Mouse (Mus musculus) right cerebral cortex, postnatal 10 days (tissue): ENCODE measurements around the gene Vgll4.

ENCODE experiments used
- DNase-seq, 2 experiments: peaks; one replicate each; pipeline ENCODE4 v3.0.0; 2021; ENCODE audit warnings: low spot score in 2 of 2

The Vgll4 gene

DNA sequence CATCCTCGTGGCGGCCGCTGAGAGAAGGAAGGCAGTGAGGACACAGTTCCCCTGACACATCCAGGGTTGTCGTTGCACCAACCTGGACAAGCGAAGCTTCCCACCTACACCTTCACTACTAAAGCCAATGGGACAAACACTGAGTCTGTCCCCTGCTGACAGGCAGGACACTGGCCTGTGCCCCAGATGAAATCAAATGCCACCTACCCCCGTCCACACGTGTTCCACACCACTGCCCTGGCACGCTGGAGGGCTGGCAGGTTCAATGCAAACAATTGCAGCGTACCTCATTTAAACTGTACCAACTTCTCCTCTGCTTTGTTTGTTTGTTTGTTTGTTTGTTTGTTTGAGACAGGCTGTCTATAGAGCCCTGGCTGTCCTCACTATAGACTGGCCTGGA is 50.8 kb downstream of the Vgll4 start:
- DNase-seq: no peak

DNA sequence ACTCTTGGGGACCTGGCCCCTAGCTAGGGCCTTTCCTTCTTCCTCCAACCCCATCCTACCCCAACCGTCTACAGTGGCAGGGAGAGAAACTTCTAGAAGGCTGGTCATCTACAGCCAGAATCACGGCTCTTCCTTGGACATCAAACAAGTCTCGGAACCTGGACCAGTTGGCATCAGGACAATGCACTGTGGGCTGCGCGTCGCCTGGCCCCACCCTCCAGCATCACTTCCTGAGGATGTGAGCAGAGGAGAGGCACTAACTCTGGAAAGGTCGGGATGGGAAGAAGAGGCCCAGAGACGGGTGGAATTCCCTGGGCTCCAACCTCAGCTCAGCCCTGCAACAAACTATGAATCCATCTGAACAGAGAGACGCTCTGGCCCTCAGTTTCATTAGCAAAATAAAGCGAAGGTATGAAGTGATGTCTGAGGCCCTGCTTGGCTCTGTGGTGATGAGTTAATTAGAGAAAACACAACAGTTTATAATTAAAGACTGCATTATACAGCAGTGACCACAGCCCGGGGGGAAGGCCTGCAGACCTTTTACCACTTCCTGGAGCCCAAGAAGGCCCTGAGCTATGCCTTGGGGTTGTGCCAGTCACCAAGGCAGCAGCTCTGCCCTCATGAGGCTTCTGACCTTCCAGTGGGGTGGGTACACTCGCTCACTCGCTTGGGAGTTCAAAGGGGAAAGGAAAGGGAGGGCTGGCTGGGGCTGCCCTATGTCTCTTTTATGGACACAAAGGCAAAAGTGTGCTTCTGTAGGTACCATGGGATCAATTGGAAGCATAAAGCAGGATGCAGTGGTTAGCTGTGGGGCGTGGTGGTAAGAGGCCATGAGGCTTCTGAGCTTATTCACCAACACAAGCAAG is 51.8 kb downstream of the Vgll4 start:
- DNase-seq: no peak

DNA sequence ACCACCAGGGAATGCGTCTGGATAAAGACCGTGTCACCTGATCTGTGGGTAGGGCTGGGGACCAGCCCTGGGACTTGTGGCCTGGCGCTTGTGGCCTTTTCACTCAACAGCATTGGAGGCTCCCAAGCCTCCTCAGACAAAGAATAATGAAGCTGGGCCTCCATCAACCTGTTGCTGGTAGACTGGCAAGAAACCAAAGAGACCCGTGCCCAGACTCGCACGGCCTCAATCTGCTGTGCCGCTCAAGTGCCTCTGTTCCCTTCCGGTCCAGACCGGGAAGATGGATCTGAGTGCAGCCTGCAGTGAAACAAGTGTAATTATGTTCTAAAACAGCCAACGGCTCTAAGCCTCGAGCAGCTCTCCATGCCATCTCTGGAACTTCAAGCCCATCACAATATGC is 52.7 kb downstream of the Vgll4 start:
- no peak for DNase-seq

DNA sequence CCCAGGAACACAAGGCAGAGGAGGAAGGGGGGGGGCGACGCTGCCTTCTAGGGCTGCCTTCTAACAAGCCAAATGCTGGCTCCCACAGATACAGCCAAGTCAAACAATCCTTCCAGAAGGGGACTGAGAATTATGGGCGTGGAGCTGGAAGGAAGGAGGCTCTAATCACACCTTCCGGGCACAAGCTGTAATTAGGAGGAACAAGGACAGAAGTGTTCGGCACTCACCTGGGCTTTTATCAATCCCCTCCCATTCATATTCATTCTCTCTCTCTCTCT is 53.1 kb downstream of the Vgll4 start:
- no peak for DNase-seq

DNA sequence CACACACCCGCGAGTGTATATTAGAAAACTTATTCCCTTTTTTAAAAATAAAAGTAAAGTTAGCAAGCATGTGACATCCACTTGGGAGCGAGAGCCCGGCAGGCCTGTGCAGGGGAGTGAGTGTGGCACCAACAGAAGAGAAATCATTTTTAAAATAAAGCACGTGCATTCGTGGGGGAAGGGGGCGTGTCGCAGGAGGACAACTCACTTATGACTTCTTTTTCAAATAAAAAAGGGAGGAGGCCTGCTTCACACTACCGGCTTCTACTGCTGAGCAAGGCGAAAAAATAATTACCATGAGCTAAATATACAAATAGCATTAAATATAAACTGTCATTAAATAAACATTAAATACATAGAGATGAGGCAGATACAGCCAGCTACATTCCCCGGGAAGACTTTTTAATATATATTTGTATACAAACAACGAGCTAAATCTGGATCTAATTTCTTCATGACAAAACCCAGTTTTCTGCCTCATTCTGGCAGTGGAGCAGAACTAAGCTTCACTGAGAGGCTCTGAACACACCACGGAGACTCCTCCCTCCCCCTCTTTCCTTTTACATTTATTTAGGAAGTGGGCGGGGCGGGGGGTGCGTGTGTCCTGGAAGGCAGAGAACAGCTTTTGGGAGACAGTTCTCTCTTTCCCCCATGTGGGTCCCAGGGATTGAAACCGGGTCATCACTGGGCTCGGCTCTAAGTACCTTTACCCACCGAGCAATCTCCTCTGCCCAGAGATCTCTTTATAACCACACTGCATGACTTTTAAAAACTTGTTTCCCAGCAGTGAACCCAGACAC is 53.7 kb downstream of the Vgll4 start:
- DNase-seq: no peak

DNA sequence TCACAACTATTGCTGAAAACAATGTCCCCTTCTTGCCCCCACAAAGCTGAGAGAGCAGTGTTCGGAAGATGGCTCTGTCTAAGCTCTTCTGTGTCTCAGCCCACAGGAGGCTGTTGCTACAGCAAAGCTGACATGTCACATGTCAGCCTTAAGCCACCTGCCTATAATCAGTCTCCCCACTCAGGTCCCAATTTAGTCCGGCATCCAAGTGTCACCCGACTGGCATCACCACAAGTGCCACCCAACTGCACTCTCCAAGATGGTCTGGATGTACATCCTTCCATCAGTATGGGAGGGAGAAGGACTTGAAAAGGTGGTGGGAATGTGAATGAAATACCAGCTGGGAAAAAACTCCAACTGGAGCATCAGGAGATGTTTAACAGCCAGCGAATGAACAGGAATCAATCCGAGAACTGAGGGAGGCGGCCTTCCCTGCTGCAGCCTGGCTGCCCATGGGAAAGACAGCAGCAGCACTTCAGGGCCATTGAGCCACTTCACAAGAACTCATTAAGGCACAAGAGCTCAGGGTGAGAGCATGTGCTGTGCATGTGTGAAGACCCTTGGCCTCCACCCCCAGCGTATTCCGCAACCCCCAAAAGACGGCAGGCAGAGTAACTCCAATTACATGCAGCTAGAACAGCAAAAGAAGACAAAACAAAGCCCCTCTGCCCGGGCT is 55.6 kb downstream of the Vgll4 start:
- DNase-seq: no peak

DNA sequence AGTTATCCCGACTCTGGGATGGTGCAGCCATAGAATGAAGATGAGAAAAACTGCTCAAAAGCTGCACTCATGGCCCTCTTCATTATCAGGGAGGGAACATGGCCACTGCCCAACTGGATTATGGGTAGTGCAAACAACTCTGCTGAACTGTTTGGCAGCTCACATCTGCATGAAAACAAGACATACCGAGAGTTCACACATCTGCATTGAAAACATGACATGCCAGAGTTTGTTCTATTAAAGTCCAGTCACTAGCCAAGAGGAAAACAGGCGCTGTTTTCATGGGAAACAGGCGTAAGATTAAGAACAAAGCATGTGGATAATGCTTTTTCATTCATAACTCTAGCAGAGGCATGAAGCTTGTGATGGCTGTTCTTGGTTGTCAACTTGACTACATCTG is 56.7 kb downstream of the Vgll4 start:
- DNase-seq: no peak

DNA sequence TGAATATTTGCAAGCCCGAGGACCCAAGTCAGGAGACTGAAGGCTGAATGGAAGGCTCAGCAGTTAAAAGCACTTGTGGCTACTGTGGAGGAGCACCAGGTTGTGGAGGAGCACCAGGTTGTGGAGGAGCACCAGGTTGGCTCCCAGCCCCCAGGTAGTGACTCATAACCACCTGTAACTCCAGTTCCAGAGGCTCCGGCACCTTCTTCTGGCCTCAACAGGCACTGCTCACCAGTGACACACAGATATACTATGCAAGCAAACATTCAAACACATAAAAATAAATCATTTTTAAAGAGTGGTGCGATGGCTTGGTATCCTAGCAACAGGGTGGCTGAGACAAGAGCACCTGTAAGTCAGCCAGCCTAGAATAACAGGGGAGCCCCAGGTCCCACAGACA is 58.3 kb downstream of the Vgll4 start:
- DNase-seq: no peak

DNA sequence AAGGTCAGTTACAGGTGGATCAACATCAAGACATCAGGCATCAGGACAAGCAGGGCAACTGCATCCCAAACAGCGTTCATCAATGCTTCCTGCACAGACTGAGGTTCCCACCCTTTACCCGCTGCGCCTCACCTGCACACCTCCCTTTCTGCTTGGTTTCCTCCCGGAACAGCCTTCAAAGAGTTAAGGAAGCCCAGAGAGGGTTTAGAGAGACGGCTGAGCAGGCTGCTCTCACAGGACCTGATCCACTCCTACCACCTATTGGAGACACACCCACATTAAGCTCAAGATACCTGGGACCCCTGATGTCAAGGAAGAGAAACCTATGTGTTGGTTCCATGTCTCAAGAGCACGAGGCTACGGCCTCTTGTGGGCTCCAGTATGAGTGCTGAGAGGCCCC is 60.0 kb downstream of the Vgll4 start:
- DNase-seq: no peak

DNA sequence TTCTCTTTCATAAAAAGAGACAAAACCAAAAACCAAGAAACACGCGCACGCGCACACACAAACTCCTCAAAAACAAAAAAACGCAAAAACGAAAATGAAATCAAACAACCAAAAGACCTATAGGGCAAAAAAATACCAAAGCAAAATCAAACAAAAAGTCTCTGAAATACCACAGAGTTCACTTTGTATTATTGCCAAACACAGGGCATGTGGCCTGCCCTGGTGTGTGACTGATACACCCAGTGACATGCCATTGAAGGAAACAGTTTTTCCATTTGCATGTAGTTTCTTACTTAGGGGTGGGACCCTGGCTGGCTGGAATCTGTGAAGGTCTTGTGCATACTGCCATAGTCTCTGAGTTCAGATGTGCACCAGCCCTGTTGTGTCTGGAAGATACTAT is 62.3 kb downstream of the Vgll4 start:
- DNase-seq: no peak

DNA sequence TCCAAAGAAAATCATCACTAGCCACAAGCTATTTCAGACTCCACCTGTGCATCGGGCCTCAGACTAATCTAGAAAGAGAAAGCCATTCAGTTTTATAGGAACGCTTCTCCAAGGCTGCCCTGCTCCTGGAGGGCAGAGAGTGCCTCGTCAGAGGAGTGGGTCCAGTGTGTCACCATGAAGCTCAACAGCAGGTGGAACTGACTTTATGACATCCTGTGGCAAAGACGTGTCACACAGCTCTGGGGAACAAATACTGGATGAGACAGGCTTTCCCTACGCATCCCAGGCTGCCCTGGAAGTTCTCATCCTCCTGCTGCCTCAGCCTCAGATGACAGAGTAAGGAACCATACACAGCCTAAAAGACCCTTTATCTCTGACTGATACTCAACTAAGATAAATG is 63.6 kb downstream of the Vgll4 start:
- no peak for DNase-seq

DNA sequence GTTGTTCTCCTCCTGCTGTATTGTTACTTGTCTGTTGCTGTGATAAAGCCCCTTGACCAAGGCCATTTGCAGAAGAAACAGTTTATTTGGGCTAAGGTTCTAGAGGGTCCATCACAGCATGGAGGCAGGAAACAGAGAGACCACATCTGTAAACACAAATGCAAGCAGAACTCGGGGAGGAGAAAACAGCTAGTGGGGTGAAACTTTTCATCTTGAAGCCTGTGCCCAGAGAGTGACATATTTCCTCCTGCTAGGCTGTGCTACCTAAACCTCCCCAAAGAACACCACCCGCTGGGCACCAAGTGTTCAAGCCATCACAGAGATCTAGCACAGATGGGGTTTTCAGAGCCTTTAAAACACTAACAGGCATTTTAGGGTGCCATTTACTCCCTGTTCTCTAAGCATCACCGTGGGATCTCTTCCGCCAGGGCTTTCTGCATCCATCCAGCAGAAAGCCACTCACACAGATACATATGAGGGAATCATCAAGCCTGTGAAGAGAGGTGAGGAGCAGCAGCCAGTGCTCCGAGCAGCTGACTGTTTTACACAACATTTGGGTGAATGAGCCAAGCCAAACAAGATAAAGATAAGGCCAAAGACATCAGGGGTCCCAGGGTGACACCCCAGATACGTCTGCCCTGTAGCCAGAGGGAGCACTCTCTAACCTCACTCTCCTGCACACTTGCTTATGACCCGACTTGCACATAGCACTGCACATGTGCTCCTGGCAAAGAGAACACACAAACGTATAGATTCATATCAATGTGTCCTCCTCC is 64.4 kb downstream of the Vgll4 start:
- DNase-seq: no peak

DNA sequence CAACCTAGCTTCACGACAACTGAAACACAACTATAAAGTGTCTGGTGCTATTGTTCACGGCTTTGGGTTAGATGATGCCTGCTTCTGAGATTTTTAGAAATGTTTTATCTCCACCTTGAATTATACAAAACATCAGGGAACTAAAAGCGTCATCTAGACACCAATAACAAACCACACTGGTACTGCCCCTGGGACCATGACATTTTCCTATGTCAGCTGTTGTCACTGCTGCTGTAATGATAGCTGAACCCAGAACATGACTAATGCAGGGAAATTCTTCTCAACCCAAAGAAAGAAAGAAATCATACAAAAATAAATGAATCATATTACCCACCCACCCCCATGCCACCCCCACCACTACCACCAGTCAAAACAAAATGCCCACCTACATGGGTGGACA is 65.0 kb downstream of the Vgll4 start:
- DNase-seq: no peak

DNA sequence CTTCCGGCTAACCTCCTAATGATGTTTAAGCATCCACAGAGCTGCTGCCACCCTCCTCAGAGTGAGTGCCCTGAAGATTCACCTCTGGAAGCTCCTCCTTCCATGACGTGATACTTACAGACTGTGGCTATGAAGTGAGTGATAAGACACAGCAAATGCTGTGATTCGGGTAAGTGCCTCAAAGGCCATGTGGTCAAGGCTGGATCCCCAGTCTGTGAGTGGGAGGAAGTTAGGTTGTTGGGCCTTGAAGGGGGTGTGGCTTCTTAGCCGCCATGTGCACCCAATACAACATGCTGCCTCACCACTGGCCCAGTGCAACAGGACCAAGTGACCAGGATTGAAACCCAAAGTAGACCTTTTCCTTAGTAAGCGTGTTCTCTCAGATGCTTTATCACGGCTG is 65.6 kb downstream of the Vgll4 start:
- no peak for DNase-seq

DNA sequence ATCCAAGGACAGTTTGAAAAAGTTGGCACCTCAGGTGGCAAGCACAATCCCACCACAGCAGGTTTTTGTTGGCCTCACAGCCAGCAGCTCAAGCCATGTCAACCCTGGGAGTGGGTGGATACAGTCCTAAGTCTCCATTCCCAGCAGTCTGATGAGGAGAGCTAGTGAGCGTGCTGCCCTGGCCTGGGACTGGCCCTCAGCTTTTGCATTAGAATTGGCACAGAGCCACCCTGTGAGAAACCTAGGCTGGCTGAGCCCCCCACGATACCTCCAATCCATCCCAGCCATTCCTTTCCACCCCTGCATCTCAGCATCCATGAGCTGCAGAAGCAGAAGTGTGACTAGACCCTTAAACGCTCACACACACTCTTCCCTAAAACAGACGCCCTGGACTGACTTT is 67.9 kb downstream of the Vgll4 start:
- no peak for DNase-seq

DNA sequence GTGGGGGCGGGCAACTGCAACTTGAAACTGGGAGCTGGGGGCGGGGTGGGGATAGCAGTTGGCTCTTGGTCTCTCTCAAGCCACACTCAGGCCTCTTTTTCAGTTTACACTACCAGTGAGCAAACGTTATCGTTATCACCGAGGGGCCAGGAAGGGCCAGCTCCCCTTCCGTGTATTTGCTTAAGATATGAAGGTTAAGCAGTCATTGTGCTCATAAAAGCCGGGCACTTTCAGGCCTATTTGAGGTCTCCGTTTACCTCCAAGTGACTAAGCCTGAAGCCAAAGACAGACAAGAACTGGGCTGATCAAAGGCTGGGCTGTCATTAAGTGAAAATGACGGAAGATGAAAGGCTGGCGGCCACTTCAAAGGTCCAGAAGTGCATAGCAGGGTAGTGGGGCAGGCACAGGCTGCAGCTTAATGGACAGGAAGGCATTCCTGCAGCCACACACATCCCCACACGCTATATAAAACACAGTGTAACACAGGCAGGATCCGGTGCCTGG is 68.4 kb downstream of the Vgll4 start:
- DNase-seq: no peak

DNA sequence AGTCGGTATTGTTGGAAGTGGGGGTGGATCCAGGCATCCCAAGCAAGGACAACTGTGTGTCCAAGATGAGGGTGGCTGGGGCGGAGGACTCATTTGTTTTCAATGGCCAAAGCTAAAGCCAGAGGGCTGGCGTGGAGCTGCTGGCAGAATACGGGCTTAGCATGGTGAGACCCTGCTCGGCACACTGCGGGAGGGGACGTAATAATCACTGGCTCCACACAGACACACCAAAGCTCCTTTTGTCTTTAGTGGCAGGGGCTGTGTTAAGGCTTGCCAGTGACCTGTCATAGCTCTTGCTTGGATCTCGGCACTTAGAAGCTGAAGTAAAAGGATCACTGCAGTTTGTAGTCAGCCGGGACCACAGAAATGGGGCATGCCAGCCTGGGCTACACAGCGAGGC is 69.6 kb downstream of the Vgll4 start:
- DNase-seq: no peak

DNA sequence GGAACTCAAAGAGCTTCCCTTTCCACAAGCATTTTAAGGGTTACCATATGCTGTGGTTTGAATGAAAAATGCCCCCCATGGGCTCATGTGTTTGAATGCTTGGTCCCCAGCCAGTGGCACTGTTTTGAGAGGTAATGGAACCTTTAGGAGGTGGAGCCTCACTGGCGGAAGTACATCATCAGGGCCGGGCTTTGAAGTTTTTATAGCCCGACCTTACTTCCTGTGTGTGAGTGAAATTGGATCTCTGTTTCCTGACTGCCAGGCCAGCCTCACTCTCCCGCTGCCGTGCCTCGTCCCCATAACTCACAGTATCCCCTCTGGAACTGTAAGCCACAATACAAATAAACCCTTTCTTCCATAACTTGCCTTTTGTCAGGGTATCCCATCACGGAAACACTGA is 70.1 kb downstream of the Vgll4 start:
- DNase-seq: no peak

DNA sequence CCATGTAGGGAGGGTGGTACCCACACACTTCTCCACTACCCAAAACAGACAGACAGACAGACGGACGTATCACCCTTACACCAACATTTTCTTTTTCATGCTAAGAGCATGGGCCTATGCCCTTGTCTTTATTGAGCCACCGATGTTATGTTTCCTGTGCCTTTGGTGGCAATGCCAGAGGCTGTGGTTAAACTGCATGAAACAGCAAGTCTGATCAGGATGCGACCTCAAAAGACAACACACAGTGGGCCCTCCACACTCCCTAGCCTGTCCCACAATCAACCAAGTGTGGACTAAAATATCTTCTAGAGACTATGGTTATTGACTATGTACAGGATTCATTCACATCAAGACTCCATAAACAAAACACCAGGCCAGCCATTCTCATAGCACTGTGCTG is 70.8 kb downstream of the Vgll4 start:
- DNase-seq: no peak

DNA sequence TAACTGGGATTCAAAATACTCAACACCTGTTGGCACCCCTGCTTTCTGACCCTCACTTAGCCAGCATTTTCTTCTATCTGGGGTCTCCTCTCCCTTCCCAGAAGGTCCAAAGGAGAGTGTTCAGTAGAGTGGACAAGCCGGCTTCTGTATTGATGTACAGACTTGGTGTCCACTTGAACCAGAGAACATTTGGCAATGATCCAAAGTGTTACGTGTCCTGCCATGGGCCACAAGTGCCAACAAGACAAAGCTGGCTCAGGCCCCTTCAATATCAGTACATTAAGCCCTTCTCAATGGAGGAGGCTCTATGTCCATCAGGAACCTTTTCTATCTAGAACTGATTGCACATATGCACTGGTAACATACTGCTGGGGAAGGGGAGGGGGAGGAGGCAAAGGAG is 73.5 kb downstream of the Vgll4 start:
- no peak for DNase-seq

DNA sequence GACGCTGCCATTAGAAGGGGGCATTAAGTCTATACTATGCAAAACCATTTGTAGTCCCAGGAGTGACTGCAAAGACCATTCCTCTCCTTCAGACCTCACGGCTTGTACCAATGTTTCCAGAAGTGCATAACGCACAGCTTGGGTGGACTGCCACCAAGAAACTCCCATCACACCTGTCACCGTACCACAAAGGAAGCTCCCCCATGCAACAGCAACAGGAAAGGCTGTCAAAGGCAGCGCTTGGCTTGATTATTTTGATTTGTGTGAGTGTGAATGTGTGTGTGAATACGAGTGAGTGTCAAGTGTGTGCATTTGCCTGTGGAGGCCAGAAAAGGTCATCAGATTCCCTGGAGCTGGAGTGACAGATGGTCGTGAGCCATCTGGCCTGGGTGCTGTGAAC is 74.6 kb downstream of the Vgll4 start:
- no peak for DNase-seq

DNA sequence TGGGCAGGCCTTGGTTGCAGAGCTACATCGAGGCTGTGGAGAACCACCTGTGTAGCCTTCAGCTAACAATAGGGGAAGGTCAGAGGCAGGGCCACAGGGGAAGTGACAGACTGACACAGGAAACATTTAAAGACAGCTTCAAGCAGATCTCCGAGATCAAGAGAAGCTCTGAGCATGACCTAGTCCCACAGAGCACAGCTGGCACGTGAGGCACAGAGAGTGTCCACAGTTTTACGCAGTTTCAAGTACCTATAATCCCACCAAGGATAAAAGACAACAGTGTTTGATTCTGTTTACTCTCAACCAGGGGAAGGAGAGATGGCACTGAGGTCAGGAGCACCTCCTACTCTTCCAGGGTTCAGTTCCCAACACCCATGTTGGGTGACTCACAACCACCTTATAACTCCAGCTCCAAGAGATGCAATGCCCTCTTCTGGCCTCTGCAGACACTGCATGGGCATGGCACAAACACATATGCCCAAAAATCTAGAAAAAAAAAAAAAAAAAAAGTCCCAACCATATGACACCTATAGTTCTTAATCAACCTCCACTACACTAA is 75.2 kb downstream of the Vgll4 start:
- DNase-seq: no peak
